Mouse (Mus musculus) kidney, adult 2 months (tissue): ENCODE data around the gene Tapt1.

ENCODE experiments used
- CTCF ChIP-seq: fragments of 200-500 bp; conservative IDR thresholded peaks from 2 replicates; pipeline ENCODE4 v1.5.1; 2011; ENCODE audit warnings: low read depth, mild to moderate bottlenecking, control low read depth, low read length, moderate library complexity, mixed read lengths; ENCODE audit not compliant: insufficient read depth, insufficient read length
- POLR2A ChIP-seq: fragments of 200-500 bp; IDR thresholded peaks from one replicate; pipeline ENCODE4 v1.6.1; 2011; ENCODE audit warnings: low read depth, low read length, control low read depth

GRCm38 (mm10) chr5:44163318-44163717, 63.1 kb downstream of the Tapt1 start:
- no peak for TF ChIP-seq CTCF
- no peak for TF ChIP-seq POLR2A
